Comparison of ENCODE assay signal across 17 mouse cellular contexts in genomic region chr9:87865236-87865635, GRCm38 (mm10).
"Had no signal": no experiment of that assay in that cellular context is flagged by ENCODE, and none has a peak within 500 bp of the region (broad histone marks: within the 10 kb centered on the region; RNA-seq: fewer than 3 reads in every experiment).

No protein-coding gene starts in this region.

- DNase-seq: kidney, adult 18-20 months; kidney, postnatal 10 days; kidney, postnatal 4 days; lung, embryonic 14.5 days; lung, postnatal 10 days; lung, postnatal 4 days; midbrain, embryonic 14.5 days; right cerebral cortex, postnatal 4 days; spleen, adult 18-20 months; thymus, adult 18-20 months; thymus, postnatal 14 days had no signal

- H3K36me3 ChIP-seq: limb, embryonic 15.5 days; liver, embryonic 12.5 days; midbrain, embryonic 10.5 days; neural tube, embryonic 12.5 days had no signal

- H3K27me3 ChIP-seq: limb, embryonic 15.5 days; liver, embryonic 12.5 days; neural tube, embryonic 12.5 days had no signal

- H3K4me3 ChIP-seq: layer of hippocampus, adult 2 months; limb, embryonic 15.5 days; liver, embryonic 12.5 days; midbrain, embryonic 10.5 days; myocyte; neural tube, embryonic 12.5 days had no signal
